Comparison of ENCODE assay signal across 9 mouse cellular contexts in genomic region chr2:5403850-5404249, GRCm38 (mm10).
A peak's percentile ranks its signal among the peaks of the same experiment; 100 is the strongest.
DNase-seq lines count a peak whose midpoint lies in the region; ATAC-seq and TF ChIP-seq lines count a peak whose summit lies in the region.
"Had no signal": no experiment of that assay in that cellular context is flagged by ENCODE, and none has a peak within 500 bp of the region (broad histone marks: within the 10 kb centered on the region; RNA-seq: fewer than 3 reads in every experiment).

No protein-coding gene starts in this region.

- intact Hi-C loops in heart, postnatal 25 days (cut with DNase I), result loop anchor here (2.0 kb wide), 1 partner anchor 367 kb away; no protein-coding TSS in a partner anchor

- H3K4me3 ChIP-seq in intestine, postnatal 0 days (ENCODE audit: low read depth, low read length), result no peak overlapping the region
- no peak overlapping the region for H3K4me3 ChIP-seq in intestine, embryonic 15.5 days (replicated peaks)
- H3K4me3 ChIP-seq: lung, embryonic 15.5 days had no signal

- 65% methylated on average over 3 of the region's 3 CpGs for WGBS in intestine, postnatal 0 days
- WGBS in intestine, embryonic 15.5 days, result 62% methylated on average over 3 of the region's 3 CpGs

- DNase-seq in brain, adult 2 months (ENCODE audit: low read depth, low spot score), result peak; percentile 37
- peak; percentile 38 for DNase-seq in lung, postnatal 14 days
- DNase-seq in urinary bladder, postnatal 25 days (ENCODE audit: low spot score), result no peak
- DNase-seq in heart, postnatal 25 days (ENCODE audit: low spot score), result no peak
- DNase-seq in layer of hippocampus, adult 8-10 months (ENCODE audit: low spot score in 2 of 2), result no peak

- H3K27me3 ChIP-seq in intestine, postnatal 0 days (replicated peaks; ENCODE audit: control insufficient read depth, insufficient read depth, low read length), result no peaks in the 10 kb centered on the region
- no peaks in the 10 kb centered on the region for H3K27me3 ChIP-seq in intestine, embryonic 15.5 days (replicated peaks)
- H3K27me3 ChIP-seq: lung, embryonic 15.5 days had no signal

- no peak overlapping the region for H3K27ac ChIP-seq in intestine, postnatal 0 days (ENCODE audit: low read depth, low read length)
- no peak overlapping the region for H3K27ac ChIP-seq in intestine, embryonic 15.5 days
- H3K27ac ChIP-seq: lung, embryonic 15.5 days had no signal

- no peak overlapping the region for H3K4me2 ChIP-seq in intestine, postnatal 0 days (replicated peaks; ENCODE audit: low read depth)
- no peak overlapping the region for H3K4me2 ChIP-seq in intestine, embryonic 15.5 days (replicated peaks)
- H3K4me2 ChIP-seq: lung, embryonic 15.5 days had no signal

- no peaks in the 10 kb centered on the region for H3K4me1 ChIP-seq in intestine, postnatal 0 days (replicated peaks; ENCODE audit: control insufficient read depth, insufficient read depth, low read length)
- no peaks in the 10 kb centered on the region for H3K4me1 ChIP-seq in intestine, embryonic 15.5 days (replicated peaks)
- H3K4me1 ChIP-seq: lung, embryonic 15.5 days had no signal

- TF ChIP-seq CTCF in intestine, postnatal 0 days (IDR thresholded peaks at IDR 0.05; ENCODE audit: low read depth), result peak; percentile 74

- no peak for ATAC-seq in intestine, postnatal 0 days
- no peak for ATAC-seq in intestine, embryonic 15.5 days
- ATAC-seq in CD4-positive, CD25-positive, alpha-beta regulatory T cell, adult 4 months, result peak; percentile 39

- no peak overlapping the region for H3K9ac ChIP-seq in intestine, postnatal 0 days (ENCODE audit: low read depth, low read length)
- H3K9ac ChIP-seq in intestine, embryonic 15.5 days, result no peak overlapping the region
- H3K9ac ChIP-seq: lung, embryonic 15.5 days had no signal

- no peaks in the 10 kb centered on the region for H3K36me3 ChIP-seq in intestine, postnatal 0 days (ENCODE audit: control insufficient read depth, insufficient read depth)
- no peaks in the 10 kb centered on the region for H3K36me3 ChIP-seq in intestine, embryonic 15.5 days
- H3K36me3 ChIP-seq: lung, embryonic 15.5 days had no signal

- H3K9me3 ChIP-seq in intestine, postnatal 0 days (ENCODE audit: control insufficient read depth), result no peaks in the 10 kb centered on the region
- H3K9me3 ChIP-seq in intestine, embryonic 15.5 days, result no peaks in the 10 kb centered on the region
- H3K9me3 ChIP-seq: lung, embryonic 15.5 days had no signal

Comparison
In these comparisons a context has a peak if more than half of its experiments do, and no peak if none do; other contexts are left out.
1. DNase-seq: peak in brain, adult 2 months (single experiment) and lung, postnatal 14 days (single experiment); none in urinary bladder, postnatal 25 days (single experiment), heart, postnatal 25 days (single experiment) and layer of hippocampus, adult 8-10 months (0 of 2).